Mouse (Mus musculus) E14TG2a.4 (cell line): ENCODE data around the gene Skap2.

ENCODE experiments used
- CTCF ChIP-seq: conservative IDR thresholded peaks from 2 replicates; pipeline ENCODE4 v1.5.1; 2014; ENCODE audit warnings: low read length
- NANOG ChIP-seq: IDR thresholded peaks from 2 replicates; pipeline ENCODE4 v1.6.1; 2014; ENCODE audit warnings: borderline replicate concordance, low read length, mixed read lengths
- POU5F1 ChIP-seq: IDR thresholded peaks from 2 replicates; pipeline ENCODE4 v1.6.1; 2014; ENCODE audit warnings: low read length, borderline replicate concordance

DNA sequence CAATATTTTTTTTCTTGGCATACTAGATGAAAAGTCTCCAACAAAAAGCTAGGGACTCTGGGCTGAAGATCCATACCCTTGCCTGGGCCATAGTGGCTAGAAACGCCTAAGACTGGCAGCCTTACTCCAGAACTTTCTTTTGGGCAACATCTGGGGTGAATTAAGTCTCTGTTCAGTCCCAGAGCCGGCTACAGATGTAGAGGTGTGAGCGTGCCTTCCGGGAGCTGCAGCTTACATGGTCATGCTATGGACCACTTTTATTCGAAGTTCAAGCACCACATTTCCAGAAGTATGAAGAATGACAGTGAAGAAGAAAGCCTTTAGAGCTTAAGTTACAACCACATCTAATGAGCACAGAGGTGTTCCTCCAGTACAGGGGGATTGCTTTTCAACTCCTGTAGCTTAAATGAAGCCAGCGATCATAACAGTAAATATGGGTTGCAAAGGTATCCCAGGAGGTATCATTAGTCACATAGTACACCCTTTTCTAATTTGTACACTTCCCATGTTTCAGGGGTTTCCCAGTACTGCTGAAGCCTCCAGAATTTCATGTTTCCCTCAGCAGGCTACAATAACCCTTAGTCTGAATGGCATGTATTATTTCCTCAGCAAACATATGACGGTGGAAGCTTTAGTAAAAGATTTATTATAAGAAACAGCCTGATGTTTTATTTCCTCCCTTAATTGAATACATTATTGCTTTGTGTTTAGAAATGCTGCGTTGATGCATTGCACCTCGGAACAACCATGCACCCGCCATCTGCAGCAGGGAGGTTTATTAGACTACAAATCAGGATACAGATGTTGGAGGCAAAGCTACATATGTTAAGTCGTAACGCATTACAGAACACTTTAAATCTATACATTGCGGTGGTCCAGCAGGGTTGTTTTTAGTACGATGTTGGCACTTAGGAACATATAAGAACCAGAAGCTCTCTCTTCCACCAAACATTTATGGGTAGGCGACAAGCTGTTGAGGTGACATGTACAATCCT, 41.5 kb upstream of the Skap2 start:
- TF ChIP-seq CTCF (peak; percentile 22; the same call in 1 of the 2 replicates), POU5F1 (no peak), NANOG (no peak)
